Mouse (Mus musculus) hindbrain, embryonic 11.5 days (tissue): ENCODE results near the gene 4921524J17Rik. TPM values are rescaled to one million over a fixed set of nuclear protein-coding genes. Genes with fewer than 3 reads are reported as not detected.

Experiments used
- ATAC-seq: fragments of 200-750 bp; cut with Nextera tagmentation; 2 replicates; pipeline ENCODE4 v1.8.0; 2017; ENCODE audit warnings: mild to moderate bottlenecking, moderate TSS enrichment, moderate library complexity; ENCODE audit not compliant: low FRiP score
- DNase-seq: peaks from one replicate; pipeline ENCODE4 v3.0.0-alpha.2; 2015; ENCODE audit warnings: low spot score
- H3K27ac ChIP-seq: fragments of 300-500 bp; sonication (generic); 2 replicates; pipeline ENCODE4 v1.5.1; 2014; ENCODE audit warnings: mild to moderate bottlenecking, low read depth, low read length
- H3K27me3 ChIP-seq: fragments of 300-500 bp; sonication (generic); 2 replicates; pipeline ENCODE4 v1.6.1; 2014; ENCODE audit warnings: mild to moderate bottlenecking, low read length, moderate library complexity, mixed read lengths; ENCODE audit not compliant: control insufficient read depth, insufficient read depth
- H3K36me3 ChIP-seq: fragments of 300-500 bp; sonication (generic); 2 replicates; pipeline ENCODE4 v1.6.1; 2014; ENCODE audit warnings: mild to moderate bottlenecking, low read length, moderate library complexity, mixed read lengths; ENCODE audit not compliant: control insufficient read depth, insufficient read depth
- H3K4me1 ChIP-seq: fragments of 300-500 bp; sonication (generic); replicated peaks from 2 replicates; pipeline ENCODE4 v1.6.1; 2014; ENCODE audit warnings: low read length, mixed read lengths; ENCODE audit not compliant: control insufficient read depth, insufficient read depth
- H3K4me2 ChIP-seq: fragments of 300-500 bp; sonication (generic); replicated peaks from 2 replicates; pipeline ENCODE4 v1.6.1; 2014; ENCODE audit warnings: mild to moderate bottlenecking, low read depth, low read length
- H3K4me3 ChIP-seq: fragments of 300-500 bp; sonication (generic); 2 replicates; pipeline ENCODE4 v1.5.1; 2014; ENCODE audit warnings: low read depth, low read length
- H3K9ac ChIP-seq: fragments of 300-500 bp; sonication (generic); 2 replicates; pipeline ENCODE4 v1.6.1; 2014; ENCODE audit warnings: low read depth, low read length
- H3K9me3 ChIP-seq: fragments of 300-500 bp; sonication (generic); 2 replicates; pipeline ENCODE4 v1.6.1; 2016; ENCODE audit warnings: low read length; ENCODE audit not compliant: control insufficient read depth
- WGBS: fragments of 180-500 bp; shearing (Covaris S2); extraction: QIAGEN DNeasy Blood & Tissue Kit; methylation state at CpG from one replicate; pipeline ENCODE4 v1.1.7; 2014; 5-methylcytosine and 5-hydroxymethylcytosine counted together
- polyA plus RNA-seq: library from polyadenylated mRNA; unstranded; fragments of >200 nt; fragmentation: Nextera tagmentation; extraction: Ambion mirVana; gene quantifications from 2 replicates; pipeline ENCODE4 v1.2.1, GENCODE M21; 2014

4921524J17Rik gene
- polyA plus RNA-seq, 1 experiment from 2014 or later = 50.2 TPM

DNA sequence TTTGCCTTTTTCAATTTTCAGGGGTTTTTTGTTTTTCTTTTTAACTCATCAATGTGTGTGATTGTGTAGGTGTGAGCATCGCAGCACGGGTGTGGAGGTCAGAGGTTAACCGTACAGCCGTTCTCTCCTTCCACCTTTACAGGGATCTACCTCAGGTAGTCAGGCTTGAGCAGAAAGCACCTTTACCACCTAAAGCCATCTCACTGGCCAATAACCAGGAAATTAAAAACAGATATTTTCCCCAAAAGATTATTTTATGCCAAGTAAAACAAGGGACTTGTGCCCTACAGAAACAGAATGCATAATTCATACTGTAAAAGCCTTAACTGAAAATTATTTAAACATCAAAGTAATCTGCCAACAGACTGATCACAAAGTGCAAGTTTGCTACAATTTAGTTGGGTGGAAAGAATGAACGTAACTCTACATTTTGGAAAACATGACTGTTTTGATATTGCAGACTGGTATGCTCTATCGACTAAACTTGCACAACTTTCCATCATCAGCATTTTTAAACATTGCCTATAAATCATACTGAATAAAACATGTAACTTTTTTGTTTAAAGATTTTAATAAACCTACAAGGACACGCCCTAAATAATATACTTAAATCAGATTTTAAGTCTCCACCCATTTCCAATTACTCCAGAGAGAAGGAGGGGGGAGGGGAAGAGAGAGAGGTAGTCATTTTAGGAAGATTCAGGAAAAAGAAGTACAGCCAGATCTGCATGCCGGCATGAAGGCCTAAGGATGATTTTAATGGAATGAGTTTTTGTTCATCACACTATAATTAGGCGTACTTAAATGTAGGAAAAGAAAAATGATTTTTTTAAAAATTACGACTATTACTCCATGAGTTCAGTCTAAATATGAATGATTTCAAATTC, 1.1 kb downstream of the 4921524J17Rik start:
- DNase-seq = peak; percentile 55

DNA sequence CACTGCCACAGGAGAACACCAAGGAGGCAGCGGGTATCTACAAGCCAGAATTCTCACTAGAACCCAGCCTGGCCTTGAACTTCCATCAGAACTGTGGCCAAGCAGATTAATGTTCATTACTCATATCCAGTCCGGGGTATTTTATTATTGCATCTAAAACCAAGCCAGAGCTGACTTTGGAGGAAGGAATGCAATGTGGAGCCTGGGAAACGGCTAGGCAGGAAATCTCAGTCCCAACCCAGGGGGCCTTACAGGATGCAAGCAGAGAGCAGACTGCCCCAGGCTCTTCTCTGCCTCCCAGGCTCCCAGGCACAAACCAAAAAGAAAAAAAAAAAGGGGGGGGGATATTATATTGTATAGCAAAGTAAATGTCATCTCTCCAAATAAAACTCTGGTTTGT, 1.8 kb downstream of the 4921524J17Rik start:
- ATAC-seq (no peak), DNase-seq (peak; percentile 26)
- Histone ChIP-seq H3K4me2 (peak overlapping the region; percentile 53), H3K27me3 (no peaks in the 10 kb centered on the region), H3K9me3 (no peaks in the 10 kb centered on the region), H3K27ac (no peak overlapping the region), H3K36me3 (no peaks in the 10 kb centered on the region), H3K4me3 (peak overlapping the region; percentile 14; the same call in 1 of the 2 replicates), H3K4me1 (0 out of 2 replicates have a peak, but pooled peaks cover 2% of the 10 kb centered on the region), H3K9ac (no peak overlapping the region)
- WGBS = 26% methylated on average over 3 of the region's 3 CpGs

More for the DNA sequence above, 1.1 kb downstream of the 4921524J17Rik start:
- Histone ChIP-seq H3K9me3 (no peaks in the 10 kb centered on the region), H3K4me2 (peak overlapping the region; percentile 53), H3K4me1 (0 out of 2 replicates have a peak, but pooled peaks cover 2% of the 10 kb centered on the region), H3K27ac (no peak overlapping the region), H3K4me3 (peak overlapping the region; percentile 72), H3K9ac (peak overlapping the region; percentile 85), H3K27me3 (no peaks in the 10 kb centered on the region), H3K36me3 (no peaks in the 10 kb centered on the region)
- ATAC-seq = no peak
- 21% methylated on average over 10 of the region's 10 CpGs for WGBS

DNA sequence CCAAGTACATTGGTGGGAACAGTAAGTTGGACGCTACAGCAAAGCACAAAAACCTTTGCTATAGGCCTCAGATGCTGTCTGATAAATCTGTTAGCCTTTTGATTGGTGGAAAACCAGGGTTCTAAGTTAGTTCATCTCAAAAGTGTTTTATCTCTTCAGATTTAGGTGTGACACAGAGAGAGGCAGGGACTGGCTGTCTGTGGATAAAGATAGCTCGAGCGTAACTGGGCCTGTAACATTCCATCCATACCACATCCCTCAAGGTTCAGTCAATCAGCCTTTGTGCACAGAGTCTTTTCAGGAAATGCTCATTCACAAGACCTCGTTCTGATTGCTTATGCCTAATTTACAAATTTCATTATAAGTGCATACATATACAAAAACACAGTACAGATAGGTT, 3.4 kb downstream of the 4921524J17Rik start:
- Histone ChIP-seq H3K27ac (no peak overlapping the region), H3K4me3 (no peak overlapping the region), H3K9ac (no peak overlapping the region), H3K27me3 (no peaks in the 10 kb centered on the region), H3K36me3 (no peaks in the 10 kb centered on the region), H3K4me1 (0 out of 2 replicates have a peak, but pooled peaks cover 2% of the 10 kb centered on the region), H3K9me3 (no peaks in the 10 kb centered on the region), H3K4me2 (no peak overlapping the region)
- 18% methylated on average over 4 of the region's 4 CpGs for WGBS
- DNase-seq (peak; percentile 28), ATAC-seq (no peak)

DNA sequence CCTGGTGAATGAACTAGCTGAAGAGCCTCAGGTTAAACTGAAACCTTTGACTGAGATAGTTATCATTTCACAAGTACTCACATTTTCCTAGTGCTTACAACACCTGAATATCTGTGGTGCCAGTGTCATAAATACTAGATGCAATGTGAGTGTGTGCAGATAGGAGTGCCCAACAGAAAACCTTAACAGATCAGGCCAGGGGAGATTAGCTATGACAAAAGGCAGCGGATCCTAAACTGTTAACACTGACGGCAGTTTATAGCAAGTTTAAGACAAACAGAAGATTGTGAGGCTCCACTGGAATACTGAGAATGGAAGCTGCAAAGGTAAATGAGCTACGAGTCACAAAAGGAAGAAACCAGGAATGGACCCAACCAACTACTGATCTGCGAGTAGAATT, 5.6 kb downstream of the 4921524J17Rik start:
- DNase-seq (no peak), ATAC-seq (no peak)
- WGBS = 89% methylated on average over 4 of the region's 4 CpGs
- Histone ChIP-seq H3K4me2 (no peak overlapping the region), H3K9ac (no peak overlapping the region), H3K27me3 (no peaks in the 10 kb centered on the region), H3K9me3 (no peaks in the 10 kb centered on the region), H3K27ac (no peak overlapping the region), H3K4me3 (no peak overlapping the region), H3K4me1 (0 out of 2 replicates have a peak, but pooled peaks cover 2% of the 10 kb centered on the region), H3K36me3 (no peaks in the 10 kb centered on the region)

DNA sequence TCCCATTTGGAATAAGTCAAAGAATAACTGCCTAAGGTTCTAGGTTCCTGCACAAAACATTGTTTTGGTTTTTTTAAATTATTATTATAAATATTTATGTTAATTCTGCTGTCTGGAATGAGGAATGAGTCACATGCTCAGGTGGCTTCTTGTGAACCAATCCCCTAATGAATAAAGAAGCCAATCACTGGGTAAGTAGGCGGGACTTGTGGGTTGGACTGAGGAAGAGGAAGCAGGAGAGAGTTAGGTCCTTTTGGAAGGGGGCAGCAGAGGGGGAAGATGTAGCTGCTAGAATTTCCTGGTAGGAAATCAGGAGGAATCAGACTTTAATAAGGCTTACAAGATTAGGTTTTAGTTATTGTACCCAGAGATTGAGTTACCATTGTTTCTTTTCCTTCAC, 11.3 kb downstream of the 4921524J17Rik start:
- H3K9ac ChIP-seq = no peak overlapping the region
- H3K36me3 ChIP-seq = no peaks in the 10 kb centered on the region
- DNase-seq (no peak), ATAC-seq (no peak)
- 96% methylated on average over 1 of the region's 1 CpGs for WGBS
- H3K4me1 ChIP-seq = no peaks in the 10 kb centered on the region
- H3K9me3 ChIP-seq = no peaks in the 10 kb centered on the region
- H3K27ac ChIP-seq = no peak overlapping the region
- H3K4me2 ChIP-seq = no peak overlapping the region
- no peaks in the 10 kb centered on the region for H3K27me3 ChIP-seq
- H3K4me3 ChIP-seq = no peak overlapping the region

DNA sequence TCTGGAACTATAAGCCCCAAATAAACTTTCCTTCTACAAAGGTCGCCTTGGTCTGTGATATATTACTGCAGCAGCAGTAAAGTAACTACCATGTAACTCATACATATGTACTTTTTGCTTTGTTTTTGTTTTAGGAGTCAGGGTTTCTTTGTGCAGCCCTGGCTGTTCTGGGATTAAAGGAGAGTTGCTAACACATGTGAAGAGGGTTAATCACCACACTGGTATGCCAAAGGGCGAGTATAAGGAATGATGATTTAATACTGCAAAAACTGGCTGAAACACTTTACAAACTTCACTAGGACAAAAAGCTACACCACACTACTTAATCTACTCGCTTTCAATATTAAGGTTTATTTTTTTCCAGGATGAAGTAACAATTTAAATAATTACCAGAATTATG, 24.1 kb downstream of the 4921524J17Rik start:
- ATAC-seq (no peak), DNase-seq (no peak)
- H3K27ac ChIP-seq = no peak overlapping the region
- no peak overlapping the region for H3K4me3 ChIP-seq
- H3K36me3 ChIP-seq = peaks cover 2% of the 10 kb centered on the region; the same call in 1 of the 2 replicates
- no peaks in the 10 kb centered on the region for H3K4me1 ChIP-seq
- no peak overlapping the region for H3K4me2 ChIP-seq
- WGBS = 85% methylated on average over 3 of the region's 3 CpGs
- no peak overlapping the region for H3K9ac ChIP-seq
- no peaks in the 10 kb centered on the region for H3K27me3 ChIP-seq
- no peaks in the 10 kb centered on the region for H3K9me3 ChIP-seq

DNA sequence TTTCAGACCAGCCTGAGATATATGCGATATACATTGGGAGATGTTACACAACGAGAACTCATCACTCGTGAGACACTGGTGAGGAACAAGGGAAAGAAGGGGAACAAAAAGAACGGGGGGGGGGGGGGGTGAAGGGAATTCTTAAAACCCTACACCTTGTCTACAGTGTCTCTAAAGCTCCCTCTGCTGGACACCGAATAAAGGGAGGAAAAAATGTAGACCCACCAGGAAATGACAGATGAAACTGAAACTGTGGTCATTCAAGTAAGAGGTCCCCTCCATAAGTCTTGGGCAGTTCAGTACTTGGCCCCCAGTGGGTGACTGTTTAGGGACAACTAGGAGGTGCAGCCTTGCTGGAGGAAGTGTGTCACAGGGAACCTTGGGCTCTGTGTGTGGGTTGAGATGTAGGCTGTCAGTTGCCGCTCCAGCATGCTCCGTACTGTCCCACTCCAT, 24.6 kb downstream of the 4921524J17Rik start:
- H3K9me3 ChIP-seq = no peaks in the 10 kb centered on the region
- no peak overlapping the region for H3K4me3 ChIP-seq
- ATAC-seq = no peak
- H3K4me2 ChIP-seq = no peak overlapping the region
- H3K4me1 ChIP-seq = no peaks in the 10 kb centered on the region
- DNase-seq = peak; percentile 44
- no peak overlapping the region for H3K27ac ChIP-seq
- no peak overlapping the region for H3K9ac ChIP-seq
- H3K36me3 ChIP-seq = peaks cover 2% of the 10 kb centered on the region; the same call in 1 of the 2 replicates
- no peaks in the 10 kb centered on the region for H3K27me3 ChIP-seq
- 72% methylated on average over 7 of the region's 7 CpGs for WGBS

DNA sequence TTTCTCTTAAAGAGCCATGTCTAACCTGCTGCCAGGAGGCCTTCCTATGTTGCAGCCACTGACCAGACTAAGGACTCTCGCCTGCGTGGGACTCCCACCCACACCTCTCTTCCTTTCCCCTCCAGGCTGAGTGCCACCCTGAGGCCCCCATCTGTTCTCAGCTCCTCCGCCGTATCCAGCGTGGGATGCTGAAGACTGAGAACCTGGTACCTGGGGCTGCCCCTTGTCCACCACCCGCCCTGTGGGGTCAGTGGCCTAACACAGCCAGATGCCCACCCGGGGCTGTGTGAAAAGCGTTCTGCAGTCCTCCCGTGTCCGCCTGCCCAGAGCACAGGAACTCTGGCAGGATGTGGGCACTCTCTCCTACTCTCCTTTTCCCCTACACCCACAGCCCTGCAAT, 26.7 kb downstream of the 4921524J17Rik start:
- H3K9me3 ChIP-seq = no peaks in the 10 kb centered on the region
- DNase-seq = no peak
- no peaks in the 10 kb centered on the region for H3K4me1 ChIP-seq
- no peak overlapping the region for H3K27ac ChIP-seq
- no peak for ATAC-seq
- 68% methylated on average over 10 of the region's 10 CpGs for WGBS
- peaks cover 2% of the 10 kb centered on the region; the same call in 1 of the 2 replicates for H3K36me3 ChIP-seq
- H3K4me3 ChIP-seq = no peak overlapping the region
- H3K9ac ChIP-seq = no peak overlapping the region
- no peaks in the 10 kb centered on the region for H3K27me3 ChIP-seq
- H3K4me2 ChIP-seq = no peak overlapping the region

DNA sequence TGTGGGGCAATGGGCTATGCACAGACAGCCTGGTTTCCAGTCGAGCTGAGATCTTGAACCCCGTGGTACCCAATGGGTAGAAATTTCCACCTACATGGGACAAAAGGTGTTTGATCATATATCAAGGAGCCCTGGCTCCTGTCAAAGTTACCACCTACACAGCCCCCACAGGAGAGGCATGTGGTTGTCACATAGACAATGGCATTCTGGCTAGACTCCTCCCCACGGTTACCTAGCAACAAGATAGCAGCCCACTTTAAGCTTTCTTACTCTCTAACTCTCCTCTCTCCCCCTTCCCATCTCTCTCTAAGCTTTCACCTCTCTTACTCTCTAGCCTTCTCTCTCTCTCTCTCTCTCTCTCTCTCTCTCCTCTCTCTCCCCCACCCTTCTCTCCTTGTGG, 27.2 kb downstream of the 4921524J17Rik start:
- WGBS = 53% methylated on average over 3 of the region's 3 CpGs
- H3K4me3 ChIP-seq = no peak overlapping the region
- H3K4me2 ChIP-seq = no peak overlapping the region
- no peaks in the 10 kb centered on the region for H3K9me3 ChIP-seq
- H3K27ac ChIP-seq = no peak overlapping the region
- no peaks in the 10 kb centered on the region for H3K27me3 ChIP-seq
- no peak overlapping the region for H3K9ac ChIP-seq
- ATAC-seq (no peak), DNase-seq (peak; percentile 47)
- peaks cover 2% of the 10 kb centered on the region; the same call in 1 of the 2 replicates for H3K36me3 ChIP-seq
- H3K4me1 ChIP-seq = no peaks in the 10 kb centered on the region
